Mouse (Mus musculus) gastrocnemius, postnatal 10 days (tissue): Measurements from ENCODE around the gene RPS10-NUDT3. TPM values are rescaled to one million over a fixed set of nuclear protein-coding genes. Genes with fewer than 3 reads are reported as not detected.
A peak's percentile ranks its signal among the peaks of the same experiment; 100 is the strongest.

ENCODE experiments used
- DNase-seq: peaks from one replicate; pipeline ENCODE4 v3.0.0; 2021; ENCODE audit warnings: mixed read lengths
- total RNA-seq, 2 experiments: library from RNA; stranded (reverse); gene quantifications; 2 replicates each; pipeline ENCODE4 v1.2.3; 2021

RPS10-NUDT3 gene
- total RNA-seq, 2 experiments from 2014 or later: not detected

DNA sequence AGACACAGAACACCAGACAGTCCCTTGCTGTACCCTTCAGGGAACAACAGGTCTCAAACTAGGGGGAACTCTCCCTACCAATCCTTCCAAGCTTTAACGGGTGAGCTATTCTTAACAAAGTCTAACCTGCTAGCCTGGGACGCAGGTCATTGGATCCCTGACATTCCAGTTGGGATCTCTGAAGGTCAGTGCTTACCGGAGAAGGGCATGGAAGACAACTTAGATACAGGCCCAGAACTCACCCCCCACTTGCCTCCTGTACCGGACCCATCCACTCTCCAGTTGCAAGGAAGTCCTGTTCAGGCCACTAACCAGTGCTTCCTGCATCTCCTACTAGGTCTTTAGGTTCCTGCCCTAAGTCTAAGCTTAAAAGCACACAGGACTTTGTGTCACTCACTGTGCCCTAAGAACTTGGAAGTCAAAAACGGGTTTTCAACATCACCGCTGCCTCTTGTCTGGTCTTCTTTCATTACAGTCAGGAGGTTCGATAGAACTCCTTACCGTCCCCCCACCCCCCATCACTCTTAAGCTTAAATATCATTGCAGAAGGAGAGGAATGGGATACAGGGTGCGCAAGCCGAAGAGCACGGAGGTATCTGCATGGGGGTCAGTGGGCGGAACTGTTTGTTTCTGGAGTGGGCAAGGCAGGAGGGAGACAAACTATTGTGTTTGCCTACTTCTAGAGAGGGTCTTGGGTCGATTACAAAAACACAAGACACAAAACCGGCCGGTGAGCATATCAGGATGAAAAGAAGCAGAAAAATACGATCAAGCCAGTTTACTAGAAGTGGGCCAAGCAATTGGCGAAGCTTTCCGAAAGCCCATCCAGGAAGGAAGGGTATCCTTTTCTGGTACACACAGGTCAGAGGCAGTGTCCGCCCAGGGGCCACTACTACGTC, 80.7 kb downstream of the RPS10-NUDT3 start:
- DNase-seq: no peak

DNA sequence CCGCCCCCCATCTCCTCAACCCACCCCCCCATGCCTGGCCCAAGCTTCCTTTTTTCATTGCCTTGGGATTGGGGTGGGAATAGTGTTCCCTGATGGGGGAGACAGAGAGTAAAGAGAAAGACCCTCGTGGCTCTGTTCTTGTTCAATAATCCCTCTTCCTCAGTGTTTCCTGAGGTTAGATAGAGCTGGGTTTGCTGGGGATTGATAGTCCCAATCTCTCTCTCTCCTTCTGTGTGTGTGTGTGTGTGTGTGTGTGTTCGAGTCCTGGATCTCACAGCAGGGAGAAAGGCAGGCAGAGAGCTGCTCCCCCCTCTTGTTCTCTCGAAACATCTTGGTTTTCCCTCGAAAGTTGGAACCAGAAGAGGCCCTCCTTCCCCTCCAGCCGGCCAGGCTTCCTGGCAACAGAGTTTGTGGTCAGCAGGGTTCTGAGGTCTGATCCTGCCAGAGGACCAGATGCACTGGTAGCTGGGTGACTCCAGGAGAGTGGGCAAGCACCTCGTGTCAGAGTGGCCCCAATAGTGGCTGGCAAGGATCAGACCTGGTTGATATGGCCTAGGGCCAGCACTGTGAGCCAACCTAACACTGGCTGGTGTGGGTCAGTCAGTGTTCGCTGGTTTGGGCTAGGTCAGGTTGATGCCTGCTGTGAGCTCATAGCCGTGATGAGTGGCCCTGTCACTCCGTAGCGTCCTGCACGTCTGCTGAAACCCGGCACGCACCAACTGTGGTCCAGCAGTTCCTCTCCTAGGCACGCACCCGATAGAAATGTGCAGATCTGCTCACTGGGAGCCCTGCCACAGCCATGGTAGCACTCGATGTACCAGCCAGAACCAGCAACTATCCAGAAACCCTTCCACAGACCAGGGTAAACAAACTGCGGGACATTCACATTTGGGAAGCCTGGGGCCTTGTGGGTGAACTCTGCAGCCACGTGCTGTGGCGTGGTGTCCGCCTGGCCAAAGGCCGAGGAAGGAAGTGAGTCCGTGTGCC, 82.5 kb downstream of the RPS10-NUDT3 start:
- no peak for DNase-seq

DNA sequence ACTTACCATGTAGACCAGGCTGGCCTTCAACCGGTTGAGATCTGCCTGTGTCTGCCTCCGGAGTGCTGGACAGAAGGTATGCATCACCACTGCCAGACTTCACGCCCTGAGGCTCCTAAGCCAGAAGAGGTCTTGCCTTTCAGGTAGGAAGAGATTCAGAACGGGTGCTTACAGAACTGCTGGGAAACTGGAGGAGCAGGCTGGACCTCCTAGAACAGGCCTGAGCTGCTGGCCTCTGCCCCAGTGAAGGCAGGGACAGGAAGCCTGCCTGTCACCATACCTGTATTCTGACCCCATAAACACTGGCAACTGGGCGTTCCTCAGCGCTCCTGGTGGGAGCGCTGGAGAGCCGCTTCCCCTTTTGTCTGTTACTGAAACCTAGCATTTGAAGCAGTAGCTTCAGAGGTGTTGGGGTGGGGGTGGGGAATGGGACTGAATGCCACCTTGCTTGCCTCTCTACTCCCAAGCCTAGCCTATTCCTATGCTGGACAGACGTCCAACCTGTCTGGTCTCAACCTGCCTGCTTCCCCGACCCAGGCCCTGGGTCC, 83.6 kb downstream of the RPS10-NUDT3 start:
- no peak for DNase-seq

DNA sequence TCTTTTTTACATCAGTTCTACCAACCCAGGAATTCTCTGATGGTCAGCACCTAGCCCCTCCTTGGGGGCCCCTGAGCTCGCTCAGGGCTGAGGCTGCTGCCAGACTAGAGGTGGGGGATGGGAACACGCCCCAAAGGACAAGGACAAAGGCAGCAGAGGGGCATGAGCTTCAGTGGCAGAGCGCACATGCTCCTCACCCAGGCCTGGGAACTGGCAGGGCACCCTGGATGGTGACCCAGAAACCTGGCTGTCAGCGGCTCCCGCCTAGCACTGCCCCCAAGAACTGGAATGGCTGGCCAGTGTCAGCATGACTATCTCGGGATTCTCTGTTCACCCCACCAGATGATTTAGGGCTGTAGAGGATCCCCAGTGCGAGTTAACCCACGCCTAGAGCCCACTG, 85.8 kb downstream of the RPS10-NUDT3 start:
- no peak for DNase-seq

DNA sequence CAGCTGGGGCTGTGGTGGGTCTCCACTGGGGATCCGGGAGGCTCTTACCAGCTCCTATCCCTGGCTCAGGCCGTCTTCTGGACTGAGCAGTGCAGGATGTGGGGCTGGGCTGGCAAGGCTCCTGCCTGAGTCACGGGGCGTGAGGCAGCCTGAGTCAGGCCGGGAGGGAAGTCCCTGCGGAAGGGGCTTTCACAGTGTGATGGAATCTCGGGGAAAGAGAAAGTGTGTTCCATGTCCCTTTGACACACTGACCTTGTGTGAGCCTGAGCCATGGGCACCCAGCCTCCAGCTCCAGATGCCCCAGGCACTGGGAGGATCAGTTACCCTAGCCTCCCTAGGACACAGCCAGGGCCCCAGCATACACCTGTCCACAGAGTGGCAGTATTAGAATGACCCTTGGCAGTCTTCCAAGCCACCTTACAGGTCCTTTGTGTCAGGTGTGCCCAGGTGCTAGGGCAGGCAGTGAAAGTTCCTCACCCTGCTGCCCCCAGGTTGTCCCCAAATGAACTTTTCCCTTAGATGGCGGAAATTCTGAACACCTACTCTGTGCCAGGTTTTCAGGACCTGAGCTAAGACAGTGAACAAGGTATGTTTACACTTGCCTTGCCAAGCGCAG, 87.7 kb downstream of the RPS10-NUDT3 start:
- peak; percentile 58 for DNase-seq

DNA sequence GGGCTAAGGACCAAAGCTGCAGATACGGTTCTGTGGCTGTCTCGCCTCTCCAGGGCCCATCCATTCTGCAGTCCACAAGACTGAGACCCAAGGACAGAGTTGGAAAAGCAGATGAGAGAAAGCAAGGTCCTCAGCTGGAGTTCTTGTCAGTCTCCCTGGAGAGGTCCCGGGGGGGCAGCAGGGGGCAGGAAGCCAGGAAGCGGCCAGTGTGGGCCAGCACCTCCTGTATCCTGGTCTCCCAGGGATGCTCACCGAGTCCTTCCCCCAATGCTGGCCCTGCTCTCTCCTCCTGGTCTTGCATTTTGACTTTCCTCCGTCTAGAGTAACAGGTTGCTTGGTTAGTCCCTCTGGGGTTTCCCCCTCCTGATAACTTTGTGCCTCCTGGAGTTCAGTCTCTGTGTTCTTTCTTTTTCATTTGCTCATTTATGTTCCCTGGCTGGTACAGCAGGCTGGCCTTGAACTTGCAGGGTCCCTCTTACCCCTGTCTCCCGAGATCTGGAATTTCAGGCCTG, 88.4 kb downstream of the RPS10-NUDT3 start:
- DNase-seq: no peak

DNA sequence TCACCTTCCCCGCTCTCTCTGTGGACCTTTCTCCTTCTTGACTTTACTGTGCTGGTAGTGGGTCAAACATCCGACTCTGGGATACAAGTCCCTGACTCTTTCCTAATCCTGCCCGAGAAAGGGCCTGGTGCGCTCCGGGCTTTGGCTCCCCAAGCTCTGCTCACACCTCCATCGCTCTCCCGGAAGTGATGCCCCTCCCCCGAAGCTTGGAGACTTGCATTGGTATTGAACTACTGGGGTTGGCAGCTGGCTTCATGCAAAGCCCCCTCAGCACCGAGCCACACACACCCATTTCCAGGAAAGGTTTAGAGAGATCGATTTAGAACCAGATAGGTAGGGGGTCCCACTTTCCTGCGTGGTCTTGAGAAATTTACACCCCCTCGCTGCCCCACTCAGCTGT, 89.0 kb downstream of the RPS10-NUDT3 start:
- DNase-seq: no peak

DNA sequence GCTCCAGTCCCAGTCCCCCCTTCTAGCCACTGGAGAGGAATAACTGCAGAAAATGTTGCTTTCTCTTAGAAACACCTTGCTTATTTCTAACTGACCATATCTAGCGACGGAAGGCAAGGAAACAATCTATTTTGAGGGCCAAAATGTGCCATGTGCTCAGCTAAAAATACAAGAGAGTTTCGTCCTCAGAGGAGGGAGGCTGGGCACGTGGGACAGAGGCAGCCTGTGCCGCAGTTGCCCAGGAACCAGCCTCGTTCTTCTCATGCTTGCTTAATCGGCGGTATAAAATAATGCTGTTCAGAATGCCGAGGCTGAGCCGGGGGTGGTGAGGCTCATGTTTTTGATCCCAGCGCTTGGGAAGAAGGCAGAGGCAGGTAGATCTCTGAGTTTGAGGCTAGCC, 90.5 kb downstream of the RPS10-NUDT3 start:
- DNase-seq: no peak

DNA sequence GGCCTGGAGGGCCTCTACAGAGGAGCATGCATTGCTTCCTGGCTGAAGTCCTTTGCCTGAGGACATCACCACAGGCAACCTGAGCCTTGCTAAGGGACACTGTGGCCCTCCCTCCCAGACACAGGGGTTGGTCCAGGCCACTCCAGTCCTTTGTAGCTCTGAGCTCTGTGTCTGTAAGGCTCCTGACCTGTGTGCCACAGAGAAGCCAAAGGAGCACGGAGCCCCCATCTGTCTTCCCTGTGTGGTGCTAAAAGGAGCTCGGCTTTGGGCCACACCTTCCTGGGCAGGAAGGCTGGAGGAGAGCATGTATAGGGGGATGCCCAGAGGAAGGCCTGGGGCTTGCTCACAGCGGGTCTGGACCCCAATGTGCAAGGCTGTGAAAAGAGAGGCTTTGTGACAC, 93.0 kb downstream of the RPS10-NUDT3 start:
- DNase-seq: no peak

DNA sequence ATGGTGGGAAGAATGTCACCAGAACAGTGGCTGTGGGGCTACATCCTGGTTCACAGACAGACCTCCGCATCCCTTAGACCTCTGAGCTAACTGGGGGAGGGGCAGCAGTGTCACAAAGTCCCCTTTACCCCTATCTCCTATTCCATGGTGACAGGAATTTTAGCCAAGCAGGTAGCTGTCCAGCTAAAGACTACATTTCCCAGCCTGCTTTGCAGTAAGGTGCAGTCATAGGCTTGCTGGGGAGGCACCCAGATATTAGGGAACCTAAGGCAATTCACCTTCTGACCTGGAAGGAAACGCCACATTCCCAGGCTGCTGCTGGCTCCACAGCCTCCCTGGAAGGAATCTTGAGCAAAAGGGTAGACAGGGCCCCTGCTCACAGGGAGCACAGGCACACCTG, 93.8 kb downstream of the RPS10-NUDT3 start:
- no peak for DNase-seq

DNA sequence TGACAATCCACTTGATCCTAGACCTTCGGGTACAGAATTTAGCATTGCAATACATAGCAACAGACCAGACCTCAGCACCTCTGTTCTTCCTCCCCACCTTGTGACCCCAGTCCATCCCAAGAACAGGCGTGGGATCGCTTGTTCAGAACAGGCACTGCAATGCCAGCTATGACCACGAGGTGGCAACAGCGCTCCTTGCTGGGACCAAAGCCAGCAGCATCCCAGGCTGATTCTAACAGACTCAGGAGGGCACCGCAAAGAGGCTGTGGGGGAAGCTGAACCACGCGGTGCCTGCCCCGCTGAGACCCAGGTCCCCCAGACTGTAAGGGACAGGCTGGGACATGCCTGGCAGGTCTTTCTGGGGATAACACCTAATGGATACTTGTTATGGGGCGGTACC, 100.3 kb downstream of the RPS10-NUDT3 start:
- DNase-seq: peak; percentile 91

DNA sequence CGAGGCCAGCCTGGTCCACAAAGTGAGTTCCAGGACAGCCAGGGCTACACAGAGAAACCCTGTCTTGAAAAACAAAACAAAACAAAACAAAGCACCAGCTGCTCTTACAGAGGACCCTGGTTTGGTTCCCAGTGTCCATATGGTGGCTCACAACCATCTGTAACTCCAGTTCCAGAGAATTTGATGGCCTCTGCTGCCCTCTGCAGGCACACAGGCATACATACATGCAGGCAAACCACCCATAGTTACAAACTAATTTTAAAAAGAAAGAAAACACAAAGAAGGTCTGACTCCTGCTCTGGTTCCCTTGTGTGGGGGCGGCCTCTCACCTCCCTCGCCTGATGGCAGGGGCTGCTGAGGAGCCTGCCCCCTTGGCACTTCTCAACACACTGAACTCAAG, 101.7 kb downstream of the RPS10-NUDT3 start:
- no peak for DNase-seq

DNA sequence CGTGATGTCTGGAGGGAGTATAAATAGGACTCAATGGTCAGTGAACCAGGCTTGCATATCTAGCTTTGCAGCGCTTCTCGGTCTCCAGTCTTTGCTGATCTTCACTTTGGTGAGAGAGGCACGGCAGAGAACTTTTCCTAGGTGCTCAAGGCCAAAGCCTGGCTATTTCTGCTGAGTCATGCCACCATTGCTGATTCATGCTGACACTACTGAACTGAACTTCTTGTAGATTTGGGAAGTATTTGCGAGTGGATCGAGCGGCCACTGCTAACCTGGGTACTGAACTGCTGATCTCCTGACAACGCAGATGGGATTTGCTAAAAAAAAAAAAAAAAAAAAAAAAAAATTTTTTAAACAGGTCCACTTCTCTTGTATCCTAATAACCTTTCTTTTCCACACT, 102.9 kb downstream of the RPS10-NUDT3 start:
- DNase-seq: no peak

Other genes with a start within 250 kb of the RPS10-NUDT3 start
- gene Grm4, start 113.8 kb downstream of the RPS10-NUDT3 start, total RNA-seq: under 1 TPM; 0.16 to 0.32 TPM
- gene Hmga1, start 78.7 kb downstream of the RPS10-NUDT3 start, total RNA-seq: 10 to 100 TPM; 24.9 to 27.0 TPM
- 1 to 10 TPM; 3.5 to 4.7 TPM for gene AI413582, start 69.5 kb downstream of the RPS10-NUDT3 start, total RNA-seq
- 100 to 1,000 TPM; 267 to 291 TPM for gene Nudt3, start 11.7 kb downstream of the RPS10-NUDT3 start, total RNA-seq
- gene Rps10, start 1.4 kb upstream of the RPS10-NUDT3 start, total RNA-seq: 100 to 1,000 TPM; 708 to 712 TPM
- 1 to 10 TPM in 1 of 2 experiments, under 1 TPM in 1; 0.33 to 1.8 TPM for gene Pacsin1, start 20.3 kb upstream of the RPS10-NUDT3 start, total RNA-seq
- under 1 TPM; 0.26 to 0.43 TPM for gene Spdef, start 93.7 kb upstream of the RPS10-NUDT3 start, total RNA-seq
- 10 to 100 TPM; 76.7 to 78.6 TPM for gene D17Wsu92e, start 185.4 kb upstream of the RPS10-NUDT3 start, total RNA-seq
- 10 to 100 TPM; 93.1 to 94.1 TPM for gene Snrpc, start 202.9 kb upstream of the RPS10-NUDT3 start, total RNA-seq
- 10 to 100 TPM; 15.0 to 20.4 TPM for gene Uhrf1bp1, start 221.2 kb upstream of the RPS10-NUDT3 start, total RNA-seq